Mouse (Mus musculus) urinary bladder, postnatal 10 days (tissue): ENCODE measurements at regions not wholly inside any gene's neighbourhood (a gene's known extent, or its start where the extent isn't known, plus 50 kb on each side); places are given as distances from the start of the nearest gene placed in this dataset.

Experiments used
- DNase-seq: peaks from one replicate; pipeline ENCODE4 v3.0.0; 2022; ENCODE audit warnings: low spot score

DNA sequence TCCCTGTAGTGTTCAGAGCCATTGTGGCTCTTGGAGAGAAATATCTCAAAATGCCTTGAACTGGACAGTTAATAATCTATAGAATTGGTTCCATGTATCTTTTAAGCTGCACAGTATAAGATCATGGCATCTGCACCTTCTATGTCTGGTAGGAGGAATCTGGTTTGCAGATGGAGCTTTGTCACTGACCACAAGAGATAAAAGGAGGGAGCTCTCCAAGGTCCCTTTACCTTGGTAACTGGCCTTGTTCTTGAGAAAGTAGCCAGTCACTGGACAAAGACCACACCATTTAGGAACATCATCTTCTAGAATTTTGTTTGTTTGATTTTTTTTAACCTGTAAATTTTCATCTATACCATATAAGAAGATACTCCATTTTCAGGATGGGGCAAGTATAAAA, 52.5 kb upstream of the Plcb4 start:
- no peak for DNase-seq
